Mouse (Mus musculus) right cerebral cortex, postnatal 10 days (tissue): ENCODE measurements around the gene Lca5.

ENCODE experiments used
- DNase-seq, 2 experiments: peaks; one replicate each; pipeline ENCODE4 v3.0.0; 2021; ENCODE audit warnings: low spot score in 2 of 2

The Lca5 gene

DNA sequence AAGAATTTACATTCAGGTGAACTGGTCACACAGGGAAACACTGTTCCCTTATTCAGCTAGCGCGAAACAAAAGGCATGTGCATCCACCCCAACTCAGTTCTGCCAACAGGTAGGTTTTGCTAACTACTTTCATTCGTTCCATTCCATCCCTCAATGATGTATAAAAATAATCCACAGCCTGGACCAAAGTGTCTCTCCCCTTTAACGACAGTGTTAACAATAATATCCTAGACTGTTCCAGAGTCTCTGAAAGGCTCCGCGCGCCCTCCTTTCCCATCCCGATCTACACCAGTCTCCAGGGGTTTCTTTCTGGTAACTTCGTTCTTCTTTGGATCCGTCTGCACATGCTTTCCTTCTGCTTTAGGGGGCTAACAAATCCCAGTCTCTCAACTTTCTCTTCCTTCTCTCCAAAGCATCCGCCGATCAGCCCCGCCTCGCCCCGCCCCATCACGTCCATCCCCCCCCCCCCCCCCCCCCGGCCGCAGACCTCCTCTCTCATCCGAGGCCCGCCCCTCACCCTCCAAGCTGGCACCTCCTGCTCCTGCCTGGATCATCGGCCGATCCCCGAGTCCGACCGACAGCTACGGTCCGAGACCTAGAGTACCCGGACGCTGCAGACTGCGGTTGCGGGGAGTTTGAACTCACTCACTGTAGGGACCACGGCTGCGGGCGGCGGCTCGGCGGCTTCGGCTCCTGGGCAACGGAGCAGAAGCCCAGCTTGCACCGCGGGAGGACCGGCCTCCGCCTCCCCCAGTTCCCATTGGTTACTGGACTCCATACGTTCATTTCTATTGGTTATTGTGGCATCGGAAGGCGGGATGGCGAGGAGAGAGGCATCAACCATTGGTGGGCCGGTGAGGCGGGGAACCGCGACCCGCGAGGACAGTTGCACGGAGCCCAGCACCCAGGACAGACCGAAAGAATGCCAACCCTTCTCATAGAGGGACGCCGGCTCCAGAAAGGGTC, at the start of gene Lca5:
Gene Lca5 (minus strand): TSS at position 736 of the 966 bp plus-strand sequence.
- peak; percentile 97 to 98 for DNase-seq

DNA sequence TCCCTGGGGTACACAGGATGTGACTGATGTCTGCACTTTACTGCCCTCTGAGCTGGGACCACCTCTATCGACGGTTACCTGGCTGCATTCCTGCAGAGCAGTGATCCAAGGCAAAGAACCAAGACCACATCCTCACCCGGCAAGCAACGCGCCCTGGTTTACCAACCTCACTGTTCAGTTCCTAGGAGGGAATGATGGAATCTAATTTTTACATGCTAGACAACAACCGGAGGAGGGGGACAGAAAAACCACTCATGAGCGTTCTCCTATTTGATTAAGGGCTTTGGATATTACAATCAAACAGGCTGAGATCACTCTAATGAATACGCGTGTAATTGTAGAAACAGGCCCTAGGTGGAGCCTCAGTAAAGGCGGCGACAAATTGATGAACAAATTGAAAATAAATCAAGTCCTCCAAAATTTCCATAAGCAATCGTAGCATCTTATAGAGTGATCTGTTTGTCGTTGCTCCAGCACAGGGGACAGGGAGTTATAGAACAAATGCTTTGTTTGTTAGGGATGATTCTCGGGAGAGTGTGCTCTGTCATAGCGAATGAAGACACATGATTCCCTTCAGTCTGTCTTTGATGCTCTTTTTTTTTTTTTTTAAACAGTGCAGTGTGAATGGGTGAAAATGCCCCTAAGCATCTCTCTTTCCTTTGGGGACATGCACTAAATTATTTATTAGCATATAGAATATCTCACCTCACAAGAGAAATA, 47.7 kb upstream of the Lca5 start:
- peak; percentile 47 to 48 for DNase-seq

DNA sequence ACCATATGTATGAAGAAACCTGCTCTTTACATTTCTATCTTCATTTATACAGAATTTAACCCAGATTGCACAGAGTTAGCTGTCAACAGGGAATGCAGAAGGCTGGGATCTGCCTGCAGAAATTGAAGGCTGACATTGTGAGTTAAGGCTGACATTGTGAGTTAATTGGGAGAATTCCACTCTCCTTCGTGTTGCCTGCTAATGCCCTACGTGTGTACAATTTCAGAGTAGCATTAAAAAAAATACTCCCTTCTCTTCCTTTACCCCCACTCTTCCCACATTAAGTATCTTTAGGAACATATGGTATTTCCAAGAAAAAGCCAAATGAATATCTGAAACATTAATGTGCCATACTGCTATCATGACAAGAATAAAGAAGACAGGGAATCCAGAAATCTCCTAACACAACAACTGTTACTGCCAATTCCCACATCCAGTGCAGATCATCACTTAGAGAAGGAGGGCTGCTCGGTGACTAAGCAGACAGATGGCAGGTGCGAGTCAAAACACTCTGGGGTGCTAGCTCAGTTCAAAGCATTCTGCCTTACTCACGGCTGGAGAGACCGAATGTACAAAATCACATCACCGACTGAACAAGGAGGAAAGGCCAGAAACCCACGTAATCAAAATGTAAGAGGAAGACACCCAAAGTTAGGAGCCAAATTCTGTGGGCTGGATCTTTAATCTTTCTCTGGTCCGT, 47.0 kb upstream of the Lca5 start:
- DNase-seq = peak; percentile 49 to 68

DNA sequence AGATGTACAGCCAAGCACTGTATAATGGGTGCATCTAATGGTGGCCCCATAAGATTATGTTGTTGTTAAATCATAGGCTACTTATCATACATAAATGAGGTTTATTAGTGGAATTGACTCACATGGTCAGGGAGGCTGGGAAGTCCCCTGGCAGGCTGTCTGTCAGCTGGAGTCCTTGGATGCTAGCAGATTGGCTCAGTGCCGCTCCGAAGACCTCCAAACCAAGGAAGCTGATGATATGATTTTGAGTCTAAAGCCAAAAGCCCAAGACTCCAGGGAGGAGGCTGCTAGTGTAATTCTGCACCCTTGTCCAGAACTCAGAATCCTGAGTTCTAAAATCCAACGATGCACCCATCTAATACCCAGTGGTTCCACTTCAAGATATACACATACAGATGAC, 45.0 kb upstream of the Lca5 start:
- DNase-seq = no peak

DNA sequence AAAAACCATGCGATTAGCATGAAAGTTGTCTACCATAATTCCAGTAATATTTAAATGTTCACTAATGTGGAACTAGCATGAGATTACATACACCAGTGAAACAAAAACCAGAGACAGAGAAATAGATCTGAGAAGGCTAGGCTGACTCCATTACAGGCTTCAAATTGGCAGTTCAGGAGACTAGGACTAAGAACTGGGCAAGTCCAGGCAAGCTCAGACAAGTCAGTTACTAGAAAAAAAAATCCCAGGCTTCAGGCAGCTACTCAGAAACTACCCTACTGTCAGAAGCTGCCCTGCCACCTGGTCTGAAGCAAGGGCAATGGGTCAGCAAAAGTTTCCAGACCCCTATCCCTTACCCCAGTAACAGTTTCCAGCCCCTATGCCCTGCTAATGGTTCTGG, 44.4 kb upstream of the Lca5 start:
- DNase-seq = no peak

DNA sequence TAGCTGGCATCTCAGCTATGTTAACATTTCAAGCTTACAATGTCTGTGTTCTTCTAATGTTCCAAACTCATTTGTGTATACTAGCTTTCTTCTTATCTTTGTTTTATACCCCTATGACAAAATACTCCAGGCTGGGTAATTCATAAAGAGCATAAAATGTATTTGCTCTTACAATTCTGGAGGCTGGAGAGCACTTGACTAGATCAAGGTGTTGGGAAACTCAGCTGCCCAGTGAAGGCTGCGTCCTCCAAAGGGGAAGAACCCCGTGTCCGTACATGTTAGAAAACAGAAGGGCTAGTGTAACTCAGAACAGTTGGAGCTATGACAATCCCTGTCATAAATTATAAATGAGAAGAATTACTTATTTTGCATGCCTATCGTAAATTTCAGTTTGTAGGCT, 42.5 kb upstream of the Lca5 start:
- no peak for DNase-seq

DNA sequence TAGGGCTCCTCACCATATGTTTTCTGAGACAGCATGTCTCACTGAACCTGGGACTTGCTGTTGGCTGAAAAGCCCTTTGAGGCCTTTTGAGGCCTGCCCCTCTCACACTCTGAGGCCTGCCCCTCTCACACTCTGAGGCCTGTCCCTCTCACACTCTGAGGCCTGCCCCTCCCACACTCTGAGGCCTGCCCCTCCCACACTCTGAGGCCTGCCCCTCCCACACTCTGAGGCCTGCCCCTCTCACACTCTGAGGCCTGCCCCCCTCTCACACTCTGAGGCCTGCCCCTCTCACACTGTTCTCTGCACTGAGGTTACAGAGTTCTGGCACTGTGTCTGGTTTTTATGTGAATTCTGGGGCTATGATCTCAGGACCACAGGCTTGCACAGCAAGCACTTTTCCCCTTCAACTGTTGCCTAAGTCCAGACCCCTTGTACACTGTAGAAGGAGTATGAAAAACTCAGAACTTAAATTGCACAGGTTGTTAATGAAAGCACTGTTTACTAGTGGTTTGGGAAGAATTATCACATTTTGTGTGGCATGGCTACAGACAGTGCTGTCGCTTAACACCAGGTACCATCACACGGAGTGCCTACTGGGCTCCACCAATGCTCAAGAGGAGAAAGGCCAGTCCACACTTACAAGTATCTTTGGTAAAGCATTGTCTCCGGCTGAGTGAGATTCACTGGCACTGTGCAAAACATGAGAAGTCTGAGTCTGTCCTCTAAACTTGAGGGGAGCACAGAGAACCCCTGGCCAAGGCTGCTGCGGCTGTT, 41.4 kb upstream of the Lca5 start:
- DNase-seq = no peak

DNA sequence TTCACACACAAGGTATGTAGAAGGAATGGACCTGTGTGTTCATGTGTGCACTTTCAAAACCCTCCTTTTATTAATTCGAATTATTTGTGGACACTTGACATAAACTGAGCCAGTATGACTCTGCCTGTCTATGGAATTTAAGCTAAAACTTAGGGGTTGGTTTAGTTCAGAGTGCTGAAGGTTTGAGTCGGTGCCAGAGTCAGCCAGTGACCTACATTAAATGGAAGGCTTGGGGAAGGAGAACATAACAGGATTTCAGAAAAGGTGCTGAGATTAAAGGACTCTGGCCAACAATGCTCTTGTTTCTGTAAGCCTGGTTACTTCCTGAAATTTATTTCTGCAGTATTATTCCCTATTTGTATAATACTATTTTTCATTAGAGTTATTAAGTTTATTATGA, 28.9 kb upstream of the Lca5 start:
- no peak for DNase-seq

DNA sequence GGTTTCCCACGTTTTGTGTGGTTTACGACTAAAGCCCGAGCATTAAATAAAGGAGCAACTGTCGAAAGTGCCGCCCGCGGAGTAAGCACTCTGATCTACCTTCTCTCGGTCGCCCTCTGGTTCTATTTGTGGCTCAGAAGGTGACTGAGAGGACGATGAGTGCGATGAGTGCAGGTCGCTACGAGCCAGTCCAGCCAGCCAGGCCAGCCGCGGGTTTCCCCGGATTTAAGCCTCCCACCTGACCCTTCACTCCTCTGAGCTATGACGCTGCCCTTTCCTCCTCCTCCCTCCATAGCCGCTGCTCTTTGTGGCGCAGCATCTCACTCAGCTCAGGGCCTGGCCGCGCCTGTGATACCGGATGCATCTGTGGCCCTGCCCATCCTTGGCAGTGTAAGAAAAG, 6.8 kb upstream of the Lca5 start:
- DNase-seq = peak; percentile 53

DNA sequence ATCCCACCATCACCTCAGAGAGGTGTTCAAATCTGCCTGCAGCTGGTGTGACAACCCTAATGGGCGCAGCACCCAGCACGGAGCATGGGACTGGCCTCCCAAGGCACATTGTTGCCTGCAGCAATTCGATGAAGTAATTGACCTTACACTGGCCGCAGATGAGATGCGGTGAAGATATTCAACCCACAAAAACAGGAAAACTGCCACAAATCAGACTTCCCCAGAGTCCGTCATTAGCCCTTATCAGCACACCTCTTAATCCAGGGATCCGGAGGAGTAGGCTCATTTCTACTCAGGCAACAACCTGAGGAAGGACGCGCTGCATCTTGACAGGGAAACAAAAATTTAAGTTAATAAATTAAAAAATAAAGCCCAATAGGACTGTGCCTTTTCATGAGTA, 6.2 kb upstream of the Lca5 start:
- DNase-seq = peak in 1 of 2 experiments; percentile 18

DNA sequence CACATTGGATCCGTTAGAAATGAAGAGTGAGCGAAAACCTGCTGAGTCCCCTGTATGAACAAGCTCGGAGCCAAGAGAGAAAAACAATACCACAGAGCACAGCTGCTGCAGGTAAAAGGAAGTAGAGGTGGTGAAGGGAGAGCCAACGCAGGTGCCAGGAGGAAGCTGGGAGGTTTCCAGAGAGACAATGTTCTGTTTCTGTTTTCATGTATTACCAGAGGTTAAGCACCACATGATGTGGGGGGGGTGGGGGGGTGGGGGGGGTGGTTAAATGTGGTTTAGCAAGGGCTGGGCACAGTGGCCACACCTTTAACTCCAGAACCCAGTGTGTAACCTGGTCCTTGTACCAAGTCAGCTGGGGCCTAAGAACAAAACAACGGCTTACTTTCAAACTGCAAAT, 3.3 kb downstream of the Lca5 start:
- DNase-seq = peak in 1 of 2 experiments; percentile 12

DNA sequence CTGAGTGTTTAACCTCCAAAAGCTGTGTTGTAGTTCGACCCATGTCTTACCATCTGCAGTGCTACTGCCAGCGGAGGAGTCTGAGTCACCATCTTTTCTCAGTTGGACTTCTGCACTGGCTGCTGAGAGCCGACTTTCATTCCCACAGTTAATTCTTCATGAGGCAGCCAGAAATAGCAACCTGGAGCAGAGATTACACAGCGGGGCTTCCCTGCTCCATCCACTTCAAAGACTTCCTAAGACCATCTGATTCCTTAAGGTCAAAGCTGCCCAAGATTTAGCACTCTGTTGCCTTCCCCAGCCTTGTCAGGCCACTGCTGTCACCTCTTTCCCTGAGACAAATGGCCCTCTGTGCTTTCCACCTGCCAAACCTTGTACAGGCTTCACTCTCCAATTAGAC, 6.4 kb downstream of the Lca5 start:
- DNase-seq = peak; percentile 30 to 31

DNA sequence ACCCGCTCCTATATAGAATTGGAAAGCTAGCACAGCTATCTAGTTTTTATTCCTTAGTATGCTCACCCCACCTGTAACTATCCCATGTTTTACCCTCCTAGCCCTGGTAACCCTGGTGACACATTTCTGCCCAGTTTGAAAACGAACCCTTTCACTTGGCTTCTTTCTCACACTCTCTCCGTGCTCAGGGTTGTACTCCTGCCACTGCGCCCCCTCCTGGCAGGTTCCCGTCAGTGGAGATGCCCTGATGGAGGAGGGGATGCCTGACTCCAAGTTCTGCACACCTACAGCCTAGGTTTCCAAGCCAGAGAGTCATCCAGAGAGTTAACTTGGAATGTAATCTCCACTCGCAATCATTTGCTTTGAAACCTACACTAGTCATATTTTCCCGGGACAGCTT, 7.3 kb downstream of the Lca5 start:
- DNase-seq = peak in 1 of 2 experiments; percentile 27

DNA sequence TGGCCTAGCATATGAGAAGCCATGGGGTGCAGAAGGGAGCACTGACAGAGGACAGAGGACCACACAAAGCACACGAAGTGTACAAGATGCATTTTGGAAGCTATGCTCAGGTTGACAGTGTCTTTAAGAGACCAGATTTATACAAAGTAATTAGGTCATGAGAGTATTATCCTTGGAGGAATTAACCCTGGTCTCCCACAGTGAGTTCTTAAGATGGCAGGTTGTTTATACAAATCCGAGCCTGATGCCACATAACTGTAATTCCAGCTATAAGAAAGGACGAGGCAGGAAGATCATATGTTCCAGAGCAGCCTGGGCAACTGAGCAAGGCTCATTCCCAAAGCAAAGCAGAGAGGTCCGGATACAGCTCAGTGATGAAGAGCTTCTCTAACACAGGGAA, 13.0 kb downstream of the Lca5 start:
- DNase-seq = no peak

DNA sequence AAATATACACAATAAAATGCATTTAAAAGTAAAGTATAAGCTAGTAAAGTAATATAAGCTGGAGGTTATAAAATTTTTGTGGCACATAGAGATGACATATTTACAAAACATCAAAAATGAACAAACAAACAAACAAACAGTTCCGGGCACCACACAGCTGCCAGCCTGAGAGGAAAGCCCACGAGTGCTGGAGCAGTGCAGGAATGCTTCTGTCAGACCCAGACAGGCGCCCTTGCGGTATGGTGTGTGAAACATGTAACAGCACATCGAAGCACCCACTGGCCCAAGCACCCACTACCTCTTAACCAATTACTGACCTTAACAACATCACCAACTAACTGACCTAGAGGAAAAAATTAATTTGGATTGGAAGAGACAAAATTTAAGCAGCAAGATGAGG, 22.0 kb downstream of the Lca5 start:
- no peak for DNase-seq

DNA sequence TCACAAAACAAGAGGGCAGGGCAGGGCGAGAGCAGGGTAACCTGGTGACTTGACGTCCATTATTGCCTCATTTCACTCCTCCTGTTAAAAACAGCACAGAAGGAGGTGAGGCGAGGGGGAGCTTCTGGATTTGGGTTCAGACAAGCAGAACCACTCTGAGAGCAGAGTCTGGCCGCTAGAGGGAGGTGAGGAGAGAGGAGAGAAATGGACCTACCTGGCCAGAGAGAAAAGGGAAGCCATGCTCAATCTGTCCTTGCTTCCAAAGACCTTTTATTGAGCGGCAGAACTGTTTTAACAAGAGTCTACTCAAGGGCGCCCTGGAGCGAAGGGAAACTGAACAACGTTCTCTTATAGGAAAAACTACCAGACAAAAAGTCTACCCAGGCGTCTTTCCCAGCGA, 27.9 kb downstream of the Lca5 start:
- no peak for DNase-seq

DNA sequence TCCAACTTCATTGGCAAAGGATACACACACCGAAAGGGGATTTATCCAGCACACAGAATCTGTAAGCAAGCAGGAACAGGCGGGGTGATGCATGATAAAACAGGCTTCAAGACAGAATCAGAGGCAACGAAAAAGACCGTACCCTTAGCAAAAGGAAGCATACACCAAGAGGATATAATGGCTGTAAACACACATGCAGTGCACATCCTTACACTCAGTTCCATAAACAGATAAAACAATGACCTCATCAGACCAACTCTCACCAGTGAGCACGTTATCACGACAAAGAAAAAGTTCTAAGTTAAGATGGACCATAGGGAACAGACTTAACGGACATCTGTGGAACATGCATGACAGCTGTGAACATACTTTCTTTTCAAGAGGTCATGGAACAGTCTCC, 35.8 kb downstream of the Lca5 start:
- DNase-seq = no peak

DNA sequence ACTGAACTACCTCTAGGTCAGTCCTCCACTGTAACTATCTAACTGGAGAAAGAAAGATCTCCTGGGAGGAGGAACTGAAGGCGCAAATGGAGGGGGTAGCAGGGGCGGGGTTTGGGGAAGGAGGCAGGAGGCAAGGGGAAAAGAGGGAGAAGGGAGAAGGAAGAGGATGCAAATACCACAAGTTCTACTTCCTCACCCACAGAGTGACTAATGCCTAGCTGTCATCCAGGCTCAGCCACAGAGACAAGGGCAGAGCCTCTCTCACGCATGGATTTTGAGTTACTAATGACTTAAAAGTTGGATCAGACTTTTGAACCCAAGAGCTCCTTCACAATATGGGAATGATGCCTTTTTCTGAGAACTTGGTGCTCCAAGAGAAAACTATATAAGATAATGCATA, 40.1 kb downstream of the Lca5 start:
- no peak for DNase-seq

DNA sequence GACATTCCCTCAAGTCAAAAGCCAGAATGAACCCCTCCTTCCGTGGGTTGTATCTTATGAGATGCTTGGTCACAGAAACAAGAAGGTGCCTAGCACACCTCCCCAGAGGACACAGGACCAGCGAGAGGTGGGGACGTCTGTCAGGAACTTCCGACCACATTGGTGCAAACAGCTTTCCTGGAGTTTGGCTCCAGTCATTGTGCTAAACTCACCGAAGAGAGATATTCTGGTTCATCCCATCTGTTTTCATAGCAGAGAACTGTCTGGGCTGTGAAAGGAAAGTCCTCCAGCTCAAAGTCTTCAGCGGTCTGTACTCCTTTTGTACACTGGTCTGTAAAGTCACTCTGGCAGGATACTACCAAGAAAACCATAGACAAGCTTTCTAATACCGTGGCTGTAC, 41.5 kb downstream of the Lca5 start:
- DNase-seq = no peak

DNA sequence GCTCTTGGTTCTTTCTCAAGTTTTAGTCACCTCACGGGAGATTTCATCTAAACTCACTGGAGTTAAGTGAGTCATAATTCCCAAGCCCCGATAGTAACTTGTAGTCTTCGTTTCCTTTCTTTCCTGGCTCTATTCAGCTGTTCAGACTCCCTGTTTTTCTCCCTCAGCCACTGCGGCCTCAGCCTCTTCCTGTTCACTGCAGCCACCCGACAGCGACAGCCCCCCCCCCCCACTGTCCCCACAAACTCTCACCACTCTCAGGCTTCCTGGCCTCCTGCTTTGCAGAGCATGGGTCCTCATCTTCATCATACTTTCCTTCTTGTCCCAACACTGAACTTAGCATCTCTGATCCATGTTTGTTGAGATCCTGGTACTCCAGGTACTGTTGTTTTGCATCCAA, 42.7 kb downstream of the Lca5 start:
- DNase-seq = no peak

DNA sequence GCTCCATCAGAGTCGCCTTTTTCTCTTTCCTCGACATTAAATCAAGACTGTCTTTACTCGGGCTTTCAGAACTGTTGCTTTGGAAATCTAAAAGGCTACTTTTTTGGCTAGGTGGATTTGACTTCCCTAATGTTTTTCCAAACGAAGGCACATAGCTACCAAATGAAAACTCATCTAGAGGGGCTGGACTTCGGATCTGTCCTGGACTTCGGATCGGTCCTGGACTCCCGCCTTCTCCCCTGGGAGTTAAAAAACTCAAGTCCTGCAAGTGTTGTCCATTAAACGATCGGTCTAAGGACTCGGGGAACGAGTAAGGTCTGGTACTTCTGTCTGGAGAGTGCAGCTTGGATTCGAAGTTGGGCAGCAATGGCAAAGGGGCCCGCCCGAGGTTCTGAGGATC, 45.5 kb downstream of the Lca5 start:
- no peak for DNase-seq

DNA sequence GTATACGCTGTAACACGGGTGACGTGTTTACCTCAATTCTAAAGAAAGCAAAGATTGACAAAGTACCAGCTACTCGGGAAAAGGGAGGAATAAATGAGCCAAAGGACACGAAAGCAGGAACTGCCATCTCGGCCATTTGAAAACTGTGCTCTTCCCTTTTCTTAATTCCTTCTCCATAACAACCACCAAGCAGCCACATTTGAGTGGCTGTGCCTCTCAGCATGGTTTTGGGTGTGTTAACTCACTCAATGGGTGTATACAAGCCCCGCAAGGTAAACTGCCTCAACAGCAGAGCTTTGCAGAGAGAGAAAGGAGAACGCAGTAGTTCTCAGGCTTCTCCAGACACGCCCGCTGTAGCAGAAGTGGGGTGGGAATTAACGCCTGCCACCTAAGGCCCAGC, 48.9 kb downstream of the Lca5 start:
- no peak for DNase-seq
